Mouse (Mus musculus) MEL (cell line): ENCODE results near the gene Kif6. TPM values are rescaled to one million over a fixed set of nuclear protein-coding genes. Genes with fewer than 3 reads are reported as not detected.

Source experiments
- DNase-seq: peaks from one replicate; pipeline ENCODE4 v3.0.0; 2011; ENCODE audit warnings: low read depth, low spot score
- H3K27ac ChIP-seq: 2 replicates; pipeline ENCODE4 v1.5.1; 2012; ENCODE audit warnings: low read depth, mild to moderate bottlenecking, control low read depth, low read length, moderate library complexity; ENCODE audit not compliant: control insufficient read depth
- H3K27me3 ChIP-seq, 2 experiments: fragments of 150-350 bp in 1 of 2; sonication (generic) in 1 of 2; 2 replicates each; pipeline ENCODE4 v1.6.1; 2012; ENCODE audit warnings: low read length in 2 of 2, mild to moderate bottlenecking in 2 of 2, improper control_type of control experiment in 1 of 2, moderate library complexity in 1 of 2; ENCODE audit not compliant: insufficient read depth in 2 of 2, control insufficient read depth in 1 of 2
- H3K36me3 ChIP-seq, 2 experiments: 2 replicates each; pipeline ENCODE4 v1.6.1; 2012 to 2014; ENCODE audit warnings: low read length in 2 of 2, improper control_type of control experiment in 1 of 2, inconsistent platforms in 1 of 2, mild to moderate bottlenecking in 1 of 2; ENCODE audit not compliant: insufficient read depth in 2 of 2, control insufficient read depth in 1 of 2
- H3K4me1 ChIP-seq, 2 experiments: fragments of 150-350 bp in 1 of 2; sonication (generic) in 1 of 2; 2 replicates each; pipeline ENCODE4 v1.6.1; 2012; ENCODE audit warnings: low read length in 2 of 2, improper control_type of control experiment in 1 of 2, mild to moderate bottlenecking in 1 of 2; ENCODE audit not compliant: insufficient read depth in 2 of 2, control insufficient read depth in 1 of 2
- H3K4me3 ChIP-seq, 2 experiments: fragments of 150-350 bp in 1 of 2; sonication (generic) in 1 of 2; 2 replicates each; pipeline ENCODE4 v1.5.1; 2012; ENCODE audit warnings: low read depth in 2 of 2, low read length in 2 of 2, mild to moderate bottlenecking in 2 of 2, moderate library complexity in 2 of 2, control low read depth in 1 of 2, improper control_type of control experiment in 1 of 2; ENCODE audit not compliant: control insufficient read depth in 1 of 2, insufficient read depth in 1 of 2
- H3K79me2 ChIP-seq: 2 replicates; pipeline ENCODE4 v1.6.1; 2012; ENCODE audit warnings: mild to moderate bottlenecking, low read length, moderate library complexity; ENCODE audit not compliant: control insufficient read depth, poor library complexity, insufficient read depth
- H3K9ac ChIP-seq: 2 replicates; pipeline ENCODE4 v1.6.1; 2012; ENCODE audit warnings: low read depth, mild to moderate bottlenecking, control low read depth, low read length, moderate library complexity; ENCODE audit not compliant: control insufficient read depth, poor library complexity, severe bottlenecking
- H3K9me3 ChIP-seq: fragments of 150-350 bp; sonication (generic); replicated peaks from 2 replicates; pipeline ENCODE4 v1.6.1; 2012; ENCODE audit warnings: mild to moderate bottlenecking, low read length, improper control_type of control experiment, moderate library complexity; ENCODE audit not compliant: insufficient read depth
- CTCF ChIP-seq, 3 experiments: IDR thresholded peaks in 2 of 3; conservative IDR thresholded peaks in 1 of 3; 2 replicates each; pipeline ENCODE4 v1.5.1; 2011 to 2012; ENCODE audit warnings: low read length in 3 of 3, low read depth in 2 of 3, mild to moderate bottlenecking in 2 of 3, improper control_type of control experiment in 1 of 3, inconsistent platforms in 1 of 3, mixed read lengths in 1 of 3, moderate library complexity in 1 of 3; ENCODE audit not compliant: control insufficient read depth in 1 of 3, insufficient read depth in 1 of 3, poor library complexity in 1 of 3, severe bottlenecking in 1 of 3
- ELF1 ChIP-seq: IDR thresholded peaks from 2 replicates; pipeline ENCODE4 v1.6.1; 2014; ENCODE audit warnings: low read depth, mild to moderate bottlenecking, inconsistent platforms, low read length, improper control_type of control experiment, moderate library complexity
- EP300 ChIP-seq, 2 experiments: IDR thresholded peaks; 2 replicates each; pipeline ENCODE4 v1.6.1; 2011; ENCODE audit warnings: improper control_type of control experiment in 2 of 2, low read length in 2 of 2, low read depth in 1 of 2, mild to moderate bottlenecking in 1 of 2
- ETS1 ChIP-seq: IDR thresholded peaks from 2 replicates; pipeline ENCODE4 v1.6.1; 2012; ENCODE audit warnings: low read depth, mild to moderate bottlenecking, inconsistent platforms, low read length, improper control_type of control experiment, moderate library complexity
- GATA1 ChIP-seq: IDR thresholded peaks from 2 replicates; pipeline ENCODE4 v1.6.1; 2011; ENCODE audit warnings: low read depth, low read length, improper control_type of control experiment
- HCFC1 ChIP-seq: IDR thresholded peaks from 2 replicates; pipeline ENCODE4 v1.6.1; 2012; ENCODE audit warnings: low read depth, mild to moderate bottlenecking, inconsistent platforms, low read length, improper control_type of control experiment, moderate library complexity
- JUND ChIP-seq: IDR thresholded peaks from 2 replicates; pipeline ENCODE4 v1.6.1; 2011; ENCODE audit warnings: low read depth, mild to moderate bottlenecking, improper control_type of control experiment, low read length
- KAT2A ChIP-seq: conservative IDR thresholded peaks from 2 replicates; pipeline ENCODE4 v1.6.1; 2012; ENCODE audit warnings: low read depth, low read length, improper control_type of control experiment, inconsistent platforms
- MAFK ChIP-seq: IDR thresholded peaks from 2 replicates; pipeline ENCODE4 v1.6.1; 2011; ENCODE audit warnings: low read depth, mild to moderate bottlenecking, low read length, improper control_type of control experiment, borderline replicate concordance
- MAZ ChIP-seq: IDR thresholded peaks from 2 replicates; pipeline ENCODE4 v1.6.1; 2012; ENCODE audit warnings: low read depth, mild to moderate bottlenecking, inconsistent platforms, low read length, improper control_type of control experiment
- MEF2A ChIP-seq: IDR thresholded peaks from 2 replicates; pipeline ENCODE4 v1.6.1; 2014; ENCODE audit warnings: low read depth, mild to moderate bottlenecking, inconsistent platforms, low read length, improper control_type of control experiment; ENCODE audit not compliant: poor library complexity, insufficient replicate concordance, severe bottlenecking; ENCODE audit errors: extremely low read depth
- MXI1 ChIP-seq: IDR thresholded peaks from 2 replicates; pipeline ENCODE4 v1.6.1; 2011; ENCODE audit warnings: mild to moderate bottlenecking, low read depth, low read length, improper control_type of control experiment
- NRF1 ChIP-seq: IDR thresholded peaks from 2 replicates; pipeline ENCODE4 v1.6.1; 2014; ENCODE audit warnings: low read depth, mild to moderate bottlenecking, inconsistent platforms, low read length, improper control_type of control experiment, moderate library complexity; ENCODE audit not compliant: poor library complexity, insufficient read depth, severe bottlenecking
- POLR2A ChIP-seq, 2 experiments: IDR thresholded peaks; 2 replicates each; pipeline ENCODE4 v1.6.1; 2011 to 2012; ENCODE audit warnings: low read length in 2 of 2, mild to moderate bottlenecking in 2 of 2, control low read depth in 1 of 2, improper control_type of control experiment in 1 of 2, low read depth in 1 of 2, moderate library complexity in 1 of 2; ENCODE audit not compliant: control insufficient read depth in 1 of 2, insufficient read depth in 1 of 2, poor library complexity in 1 of 2
- POLR2AphosphoS2 ChIP-seq: IDR thresholded peaks from 2 replicates; pipeline ENCODE4 v1.6.1; 2011; ENCODE audit warnings: low read length, improper control_type of control experiment
- RAD21 ChIP-seq: IDR thresholded peaks from 2 replicates; pipeline ENCODE4 v1.6.1; 2011; ENCODE audit warnings: mild to moderate bottlenecking, low read depth, low read length, improper control_type of control experiment
- RCOR1 ChIP-seq: IDR thresholded peaks from 2 replicates; pipeline ENCODE4 v1.6.1; 2012; ENCODE audit warnings: low read depth, mild to moderate bottlenecking, inconsistent platforms, low read length, improper control_type of control experiment
- SMC3 ChIP-seq: IDR thresholded peaks from 2 replicates; pipeline ENCODE4 v1.6.1; 2011; ENCODE audit warnings: low read depth, low read length, improper control_type of control experiment
- TAL1 ChIP-seq: IDR thresholded peaks from 2 replicates; pipeline ENCODE4 v1.6.1; 2012; ENCODE audit warnings: mild to moderate bottlenecking, inconsistent platforms, low read length, moderate library complexity, mixed read lengths
- TBP ChIP-seq: IDR thresholded peaks from 2 replicates; pipeline ENCODE4 v1.8.0; 2011; ENCODE audit warnings: low read depth, low read length, improper control_type of control experiment
- USF1 ChIP-seq: IDR thresholded peaks from 2 replicates; pipeline ENCODE4 v1.6.1; 2014; ENCODE audit warnings: low read depth, mild to moderate bottlenecking, inconsistent platforms, low read length, improper control_type of control experiment, moderate library complexity
- USF2 ChIP-seq, 2 experiments: IDR thresholded peaks; 2 replicates each; pipeline ENCODE4 v1.6.1; 2011 to 2012; ENCODE audit warnings: improper control_type of control experiment in 2 of 2, low read length in 2 of 2, borderline replicate concordance in 1 of 2, inconsistent platforms in 1 of 2, low read depth in 1 of 2, mild to moderate bottlenecking in 1 of 2; ENCODE audit not compliant: insufficient read depth in 1 of 2
- ZKSCAN1 ChIP-seq: IDR thresholded peaks from 2 replicates; pipeline ENCODE4 v1.6.1; 2012; ENCODE audit warnings: low read depth, mild to moderate bottlenecking, inconsistent platforms, low read length, improper control_type of control experiment, moderate library complexity
- ZNF384 ChIP-seq: IDR thresholded peaks from 2 replicates; pipeline ENCODE4 v1.6.1; 2012; ENCODE audit warnings: low read depth, mild to moderate bottlenecking, inconsistent platforms, low read length, improper control_type of control experiment
- polyA plus RNA-seq, 2 experiments: library from polyadenylated mRNA; stranded (reverse) in 1 of 2; unstranded in 1 of 2; fragments of >175 nt in 1 of 2; fragments of >200 nt in 1 of 2; gene quantifications; 2 replicates each; pipeline versions ENCODE4 v1.2.1 to v1.2.4; 2012; ENCODE audit warnings: low replicate concordance in 2 of 2, low read depth in 1 of 2; ENCODE audit not compliant: insufficient read length in 2 of 2, insufficient read depth in 1 of 2, missing spikeins in 1 of 2
- total RNA-seq: library from RNA; depleted of rRNA; stranded (reverse); fragments of 300-350 nt; gene quantifications from 2 replicates; pipeline ENCODE4 v1.2.3, GENCODE M21; 2012

Gene Kif6
- total and polyA plus RNA-seq, 3 experiments: not detected

DNA sequence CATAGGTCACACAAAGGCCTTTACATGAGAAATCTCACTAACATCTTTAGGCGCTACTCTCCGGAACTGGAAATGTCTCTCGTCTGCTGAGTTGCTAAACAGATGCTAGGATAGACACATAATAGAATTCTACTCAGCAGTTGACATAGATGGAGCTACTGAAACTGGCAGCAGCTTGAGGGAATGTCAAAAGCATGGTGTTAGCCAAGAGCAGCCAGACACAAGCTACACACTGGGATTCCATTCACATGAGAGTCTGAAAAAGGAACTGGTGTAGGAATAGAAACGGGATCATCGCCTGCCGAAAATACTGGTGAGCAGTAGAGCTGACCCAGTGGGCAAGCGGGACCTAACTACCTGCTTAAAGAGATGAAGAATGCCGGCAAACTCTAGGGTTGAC, 117.8 kb downstream of the Kif6 start:
- no peak overlapping the region for H3K4me3 ChIP-seq
- no peak overlapping the region for H3K9ac ChIP-seq
- no peaks in the 10 kb centered on the region for H3K79me2 ChIP-seq
- H3K27ac ChIP-seq: no peak overlapping the region
- TF ChIP-seq USF1 (no peak), RAD21 (no peak), GATA1 (no peak), CTCF (IDR thresholded peaks at IDR 0.05 in 2 of 3, conservative IDR thresholded peaks at IDR 0.05 in 1 of 3; ENCODE audit: control insufficient read depth in 1 of 3, insufficient read depth in 1 of 3, low read depth in 2 of 3, low read length in 3 of 3, poor library complexity in 1 of 3, severe bottlenecking in 1 of 3) (no peak), ELF1 (no peak), MAFK (no peak)
- H3K27me3 ChIP-seq: no peaks in the 10 kb centered on the region
- DNase-seq: no peak
- H3K36me3 ChIP-seq: no peaks in the 10 kb centered on the region
- no peaks in the 10 kb centered on the region for H3K4me1 ChIP-seq
- H3K9me3 ChIP-seq: no peaks in the 10 kb centered on the region

DNA sequence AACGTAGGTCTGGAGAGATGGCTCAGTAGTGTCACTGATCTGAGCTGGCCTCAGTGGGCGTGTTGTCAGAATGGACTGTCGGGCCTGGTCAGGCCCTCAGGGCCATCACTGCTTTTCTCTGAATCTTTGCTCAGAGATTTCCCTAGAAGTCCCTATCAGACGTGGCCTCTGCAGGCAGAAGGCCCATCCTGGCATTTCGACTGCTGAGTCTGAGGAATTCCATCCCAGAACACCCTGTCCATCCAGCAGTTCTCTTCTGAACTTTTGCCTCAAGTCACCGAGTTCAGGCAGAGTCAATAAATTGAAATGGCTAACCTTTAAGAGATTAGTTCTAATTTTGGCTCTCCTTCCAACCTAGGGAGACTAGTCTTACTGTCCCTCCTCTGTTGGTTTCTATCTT, 119.1 kb downstream of the Kif6 start:
- Histone ChIP-seq H3K9me3 (no peaks in the 10 kb centered on the region), H3K27me3 (no peaks in the 10 kb centered on the region), H3K9ac (no peak overlapping the region), H3K4me3 (no peak overlapping the region), H3K79me2 (no peaks in the 10 kb centered on the region), H3K36me3 (no peaks in the 10 kb centered on the region)
- no peak for DNase-seq
- no peak for TF ChIP-seq ZKSCAN1
- TF ChIP-seq RAD21: no peak
- TF ChIP-seq MXI1: no peak
- TF ChIP-seq USF2 (IDR thresholded peaks at IDR 0.05; ENCODE audit: borderline replicate concordance in 1 of 2, insufficient read depth in 1 of 2, low read depth in 1 of 2, low read length in 2 of 2): no peak
- TF ChIP-seq MEF2A: no peak
- no peak for TF ChIP-seq SMC3
- no peak for TF ChIP-seq KAT2A
- TF ChIP-seq POLR2AphosphoS2: no peak
- no peak for TF ChIP-seq TAL1
- no peak for TF ChIP-seq EP300 (IDR thresholded peaks at IDR 0.05; ENCODE audit: low read depth in 1 of 2, low read length in 2 of 2)
- no peak for TF ChIP-seq ZNF384
- no peak for TF ChIP-seq RCOR1
- TF ChIP-seq POLR2A (IDR thresholded peaks at IDR 0.05; ENCODE audit: control insufficient read depth in 1 of 2, insufficient read depth in 1 of 2, low read depth in 1 of 2, low read length in 2 of 2, poor library complexity in 1 of 2): no peak
- no peak for TF ChIP-seq HCFC1
- no peak for TF ChIP-seq MAZ
- TF ChIP-seq JUND: no peak
- TF ChIP-seq ETS1: no peak
- no peak for TF ChIP-seq MAFK
- TF ChIP-seq NRF1: no peak
- no peak for TF ChIP-seq TBP
- TF ChIP-seq, all 39 proteins: peak for 0
- no peaks in the 10 kb centered on the region for H3K4me1 ChIP-seq
- no peak overlapping the region for H3K27ac ChIP-seq
